Mouse (Mus musculus) brain, embryonic 18.5 days (tissue): ENCODE measurements around the gene Kcnj1.

Experiments used
- DNase-seq: peaks from one replicate; pipeline ENCODE4 v3.0.0-alpha.2; 2012; ENCODE audit warnings: low read depth, low spot score

Gene Kcnj1

GRCm38 (mm10) chr9:32394761-32395161 lies 22.5 kb downstream of the Kcnj1 start:
- DNase-seq: no peak

GRCm38 (mm10) chr9:32400212-32400611 lies 27.9 kb downstream of the Kcnj1 start:
- DNase-seq: no peak

- DNase-seq: no peak
Measured at GRCm38 (mm10) chr9:32400662-32401161, 28.4 kb downstream of the Kcnj1 start.

- peak; percentile 72 for DNase-seq
Measured at GRCm38 (mm10) chr9:32405191-32405925, 33.1 kb downstream of the Kcnj1 start.

DNA sequence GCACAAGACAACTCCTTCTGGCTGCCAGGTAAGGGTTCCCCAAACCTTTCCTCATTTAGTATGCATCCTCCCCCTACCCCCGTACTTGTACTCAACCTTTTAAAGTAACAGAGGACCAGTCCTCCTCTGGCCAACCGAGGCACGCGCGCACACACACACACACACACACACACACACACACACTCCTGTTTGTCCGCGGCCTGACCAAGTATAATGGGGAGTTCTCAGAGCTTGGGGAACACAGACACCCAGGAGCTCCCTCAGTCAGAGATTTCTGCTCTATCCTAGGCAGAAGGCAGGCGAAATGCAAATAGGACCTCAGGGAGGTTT lies 36.4 kb downstream of the Kcnj1 start:
- no peak for DNase-seq

GRCm38 (mm10) chr9:32409060-32409961 lies 37.0 kb downstream of the Kcnj1 start:
- DNase-seq: no peak

- no peak for DNase-seq
Measured at GRCm38 (mm10) chr9:32410671-32411070, 38.4 kb downstream of the Kcnj1 start.

- no peak for DNase-seq
Measured at GRCm38 (mm10) chr9:32411507-32411906, 39.2 kb downstream of the Kcnj1 start.

DNA sequence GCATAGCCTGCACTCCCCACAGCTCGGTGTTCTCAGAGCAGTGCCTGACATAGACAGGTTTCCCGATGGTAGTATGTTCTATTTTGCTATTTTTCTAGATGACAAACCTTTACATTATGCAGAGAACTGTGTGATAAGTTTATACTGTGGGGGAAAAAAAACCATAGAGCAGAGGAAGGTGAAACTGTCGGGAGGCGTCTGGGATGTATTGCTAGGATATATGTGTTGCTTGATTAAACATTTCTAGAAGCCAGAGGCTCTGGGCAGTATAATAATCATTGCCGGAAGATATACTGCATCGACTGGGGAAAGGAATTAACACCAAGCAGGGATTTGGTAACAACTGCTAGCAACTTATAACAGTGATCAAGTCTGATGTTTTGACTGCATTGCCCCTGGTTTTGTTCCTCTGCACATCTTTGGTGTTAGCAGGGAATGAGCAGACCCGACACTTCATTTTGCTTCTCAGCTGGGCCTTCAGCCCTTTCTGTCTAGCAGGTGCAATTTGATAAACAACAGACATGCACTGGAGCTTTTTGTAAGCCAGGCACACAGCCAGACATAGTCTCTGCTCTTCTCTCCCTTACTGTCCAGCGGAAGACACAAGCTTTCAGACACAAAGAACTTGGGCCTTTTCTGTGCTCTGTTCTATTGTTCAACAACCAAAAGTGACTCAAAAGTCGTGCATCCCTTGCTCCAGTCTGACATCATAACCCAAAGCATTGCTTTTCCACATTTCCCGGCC lies 40.7 kb downstream of the Kcnj1 start:
- no peak for DNase-seq

DNA sequence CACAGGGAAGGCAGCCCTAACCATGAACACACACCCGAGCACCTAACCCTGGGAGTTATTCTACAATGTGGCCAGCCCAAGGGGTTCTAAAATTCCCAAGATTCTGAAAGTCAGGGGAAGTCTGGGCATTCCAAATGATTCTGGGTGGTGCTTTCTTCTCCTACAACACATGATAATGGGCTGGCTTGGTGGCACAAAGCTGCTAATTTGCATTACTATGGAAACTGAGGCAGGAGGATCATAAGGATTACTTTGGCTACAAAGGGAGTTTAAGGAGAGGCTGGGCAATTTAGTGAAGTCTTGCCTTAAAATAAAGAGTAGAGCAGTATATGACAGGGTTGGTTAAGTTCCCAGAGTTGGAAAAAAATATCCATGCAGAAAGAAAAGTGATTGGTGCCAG lies 42.7 kb downstream of the Kcnj1 start:
- DNase-seq: no peak

DNA sequence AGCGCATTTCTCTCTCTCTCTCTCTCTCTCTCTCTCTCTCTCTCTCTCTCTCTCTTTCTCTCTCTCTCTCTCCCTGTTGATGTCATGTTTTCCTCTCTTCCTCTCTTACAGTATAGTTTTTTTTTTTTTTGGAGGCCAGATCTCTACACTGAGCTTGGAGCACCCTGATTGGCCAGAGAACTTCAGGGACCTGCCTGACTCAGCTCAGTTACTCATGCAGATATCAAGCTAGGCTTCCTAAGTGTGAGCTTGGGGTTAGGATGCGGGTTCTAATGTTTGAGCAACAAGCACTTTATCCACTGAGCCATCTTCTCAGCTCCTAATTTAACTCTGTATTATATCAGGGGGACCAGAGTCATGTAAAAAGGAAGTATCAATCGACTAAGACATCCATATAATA lies 43.7 kb downstream of the Kcnj1 start:
- no peak for DNase-seq

DNA sequence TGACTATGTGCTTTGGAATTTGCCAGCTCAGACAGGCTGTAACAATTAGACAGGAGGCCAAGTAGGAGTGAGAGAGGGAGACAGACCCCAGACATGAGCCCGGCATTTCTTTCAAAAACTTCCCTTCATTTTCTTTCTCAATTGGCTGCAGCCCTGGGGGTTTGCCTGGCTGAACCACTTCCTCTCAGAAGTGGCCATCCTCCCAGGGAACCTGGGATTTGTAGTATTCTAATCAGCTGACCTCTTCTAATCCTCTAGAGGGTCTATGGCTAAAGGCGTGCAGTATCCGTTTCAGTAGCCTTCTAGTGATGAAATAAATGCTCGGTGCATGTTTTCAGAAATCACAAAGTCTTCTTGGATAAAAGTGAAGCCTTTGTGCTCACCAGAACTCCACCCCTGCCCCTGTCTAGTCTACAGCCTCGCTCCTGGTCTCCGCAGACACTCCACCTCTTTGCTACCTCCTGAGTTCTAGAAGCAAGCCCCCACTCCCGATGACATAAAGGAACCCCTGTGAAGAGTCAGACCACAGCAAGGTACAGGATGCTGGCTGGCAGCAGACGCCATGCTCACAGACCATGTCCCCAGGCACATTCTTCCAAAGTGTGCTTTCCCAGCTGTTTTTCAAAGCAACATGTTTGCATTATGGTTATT lies 45.3 kb downstream of the Kcnj1 start:
- no peak for DNase-seq

DNA sequence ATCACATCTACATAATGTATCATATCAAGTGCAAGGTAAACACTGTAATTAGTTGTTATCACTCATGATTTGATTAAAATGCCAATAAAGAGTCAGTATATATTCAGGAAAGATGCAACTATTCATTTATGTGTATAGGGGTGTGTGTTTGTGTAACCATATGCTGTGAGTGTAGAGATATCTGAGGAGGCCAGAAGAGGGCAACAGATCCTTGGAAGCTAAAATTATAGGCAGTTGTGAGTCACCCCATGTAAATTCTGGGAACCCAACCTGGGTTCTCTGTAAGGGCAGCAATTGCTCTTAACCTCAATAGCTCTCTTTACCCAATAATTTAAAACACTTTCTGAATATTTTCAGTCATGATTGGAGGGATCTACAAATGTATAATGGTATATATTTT lies 48.4 kb downstream of the Kcnj1 start:
- no peak for DNase-seq

- DNase-seq: no peak
Measured at GRCm38 (mm10) chr9:32425321-32425720, 53.0 kb downstream of the Kcnj1 start.

DNA sequence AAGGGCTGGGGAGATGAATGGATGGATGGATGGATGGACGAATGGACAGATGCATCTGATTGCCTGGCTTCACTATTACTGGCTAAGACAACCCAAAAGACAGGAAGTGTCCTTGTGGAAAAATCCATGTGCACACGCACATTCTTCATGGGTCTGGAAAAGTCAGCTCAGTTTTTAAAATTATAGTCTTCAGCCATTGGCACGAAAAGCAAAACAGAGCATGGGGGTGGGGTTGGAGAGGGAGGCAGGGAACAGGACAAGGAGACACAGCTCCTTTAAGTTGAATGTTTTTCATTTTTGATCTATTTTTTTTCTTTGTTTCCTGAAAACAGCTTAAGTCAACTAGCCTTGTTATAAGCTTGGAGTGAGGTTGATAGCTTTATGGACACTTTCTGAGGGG lies 58.8 kb downstream of the Kcnj1 start:
- DNase-seq: no peak

DNA sequence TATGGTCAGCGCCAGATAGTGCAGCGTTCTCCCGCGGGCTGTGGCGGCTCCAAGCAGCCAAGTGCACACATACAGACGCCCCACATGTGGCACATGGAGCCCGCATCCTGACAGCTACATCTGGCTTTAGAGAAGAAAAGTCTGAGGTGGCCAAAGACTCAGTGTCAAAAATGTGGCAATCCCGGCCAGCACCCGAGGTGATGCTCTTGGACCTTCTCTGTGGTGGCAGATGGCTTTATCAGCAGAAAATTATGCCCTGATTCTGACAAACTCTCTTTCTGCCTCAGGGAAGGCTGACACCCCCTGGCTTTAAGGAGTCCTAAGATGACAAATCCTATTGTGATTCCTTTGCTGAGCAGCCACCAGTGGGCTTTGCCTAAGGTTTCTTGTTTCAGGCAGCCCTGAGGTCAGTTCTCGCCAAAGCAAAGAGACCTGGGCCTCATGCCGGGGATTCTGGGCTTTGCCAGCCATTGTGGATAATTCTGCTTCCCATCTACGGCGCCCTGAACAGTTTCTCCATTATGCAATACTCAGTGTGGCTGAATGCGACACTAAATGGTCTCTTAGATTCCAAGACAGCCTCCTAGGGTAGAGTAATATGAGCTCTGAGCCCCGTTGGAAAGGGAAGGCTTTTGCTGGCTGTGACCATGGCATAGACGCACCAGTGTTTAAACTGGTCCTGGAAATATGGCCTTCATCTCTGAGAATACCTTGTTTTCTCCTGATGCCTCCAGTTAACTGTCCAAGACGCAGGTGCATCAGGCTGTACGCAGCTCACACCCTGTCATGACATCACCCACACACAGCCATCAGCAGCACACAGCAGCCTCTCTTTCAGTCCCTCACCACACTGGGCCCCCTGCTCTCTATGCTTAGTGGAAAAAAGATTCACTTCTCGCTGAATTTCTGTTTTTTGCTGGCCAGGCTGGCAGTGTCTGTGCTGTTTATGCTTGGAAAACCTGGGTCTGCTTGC lies 62.2 kb downstream of the Kcnj1 start:
- DNase-seq: no peak

- DNase-seq: no peak
Measured at GRCm38 (mm10) chr9:32443115-32443514, 70.8 kb downstream of the Kcnj1 start.

- no peak for DNase-seq
Measured at GRCm38 (mm10) chr9:32443817-32444216, 71.5 kb downstream of the Kcnj1 start.

- no peak for DNase-seq
Measured at GRCm38 (mm10) chr9:32444453-32445201, 72.3 kb downstream of the Kcnj1 start.

DNA sequence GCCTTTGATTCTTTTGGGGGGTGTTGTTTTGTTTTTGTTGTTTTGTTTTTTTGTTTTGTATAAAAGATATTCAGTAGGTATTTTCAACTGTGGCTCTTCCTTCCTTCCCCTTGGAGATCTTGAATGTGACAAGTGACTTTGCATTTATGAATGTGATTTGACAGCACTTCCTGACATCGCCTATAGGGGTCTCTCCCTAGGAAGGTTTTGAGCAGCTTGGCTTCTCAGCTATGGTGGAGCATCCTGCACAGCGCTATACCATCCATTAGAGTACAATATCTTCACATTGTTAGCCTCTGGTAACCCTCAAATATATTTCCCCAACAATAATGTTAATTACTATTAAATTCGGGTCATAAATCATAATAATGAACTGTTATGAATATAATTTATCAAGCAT lies 73.5 kb downstream of the Kcnj1 start:
- no peak for DNase-seq
